Comparison of ENCODE assay signal across 23 mouse cellular contexts in the genomic region with DNA sequence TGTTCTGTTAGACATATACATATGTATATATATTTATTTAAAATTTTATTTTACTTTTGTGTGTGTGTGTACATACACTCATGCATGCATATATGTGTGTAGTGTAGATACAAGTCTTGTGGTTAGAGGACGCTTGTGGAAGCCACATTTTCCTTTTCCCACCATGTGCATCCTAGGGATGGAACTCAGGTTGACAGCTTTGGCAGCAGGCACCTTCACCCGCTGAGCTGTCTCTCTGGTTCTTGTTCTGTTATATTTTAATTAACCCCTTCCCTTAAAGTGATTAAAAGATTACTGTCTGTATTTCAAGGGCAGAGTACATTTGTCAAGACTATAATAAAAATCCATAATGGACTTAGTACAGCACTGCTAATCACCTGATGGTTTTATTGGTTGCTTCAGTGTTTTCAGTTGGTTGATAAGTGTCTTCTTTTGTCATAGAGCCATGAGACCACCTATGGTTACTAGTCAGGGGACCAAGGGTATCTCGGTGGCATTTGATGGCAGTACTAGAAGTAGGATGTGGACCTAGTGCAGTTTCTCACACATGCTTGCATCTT.
"Had no signal": no experiment of that assay in that cellular context is flagged by ENCODE, and none has a peak within 500 bp of the region (broad histone marks: within the 10 kb centered on the region; RNA-seq: fewer than 3 reads in every experiment).

No protein-coding gene starts in this region.

- H3K4me2 ChIP-seq: lung, embryonic 15.5 days; midbrain, embryonic 12.5 days; neural tube, embryonic 13.5 days; neural tube, embryonic 15.5 days; stomach, embryonic 15.5 days had no signal

- H3K9me3 ChIP-seq: lung, embryonic 15.5 days; megakaryocyte, embryonic 14.5 days; midbrain, embryonic 10.5 days; midbrain, embryonic 12.5 days; neural tube, embryonic 13.5 days; neural tube, embryonic 15.5 days; stomach, embryonic 15.5 days had no signal

- H3K4me3 ChIP-seq: lung, embryonic 15.5 days; megakaryocyte, embryonic 14.5 days; midbrain, embryonic 10.5 days; midbrain, embryonic 12.5 days; myocyte; neural tube, embryonic 13.5 days; neural tube, embryonic 15.5 days; stomach, embryonic 15.5 days had no signal

- H3K36me3 ChIP-seq: lung, embryonic 15.5 days; midbrain, embryonic 12.5 days; neural tube, embryonic 13.5 days; neural tube, embryonic 15.5 days; stomach, embryonic 15.5 days had no signal

- H3K9ac ChIP-seq: lung, embryonic 15.5 days; midbrain, embryonic 12.5 days; neural tube, embryonic 13.5 days; neural tube, embryonic 15.5 days; stomach, embryonic 15.5 days had no signal

- H3K27ac ChIP-seq: lung, embryonic 15.5 days; macrophage; midbrain, embryonic 10.5 days; midbrain, embryonic 12.5 days; neural tube, embryonic 13.5 days; neural tube, embryonic 15.5 days; stomach, embryonic 15.5 days; stomach, postnatal 0 days had no signal

- ATAC-seq: lung, postnatal 0 days; midbrain, embryonic 16.5 days had no signal

- DNase-seq: lung, adult 2 months; lung, postnatal 14 days; lung, postnatal 36 days; midbrain, embryonic 14.5 days; retina, postnatal 1 day; right cerebral cortex, adult 18-20 months; right cerebral cortex, postnatal 25 days; right cerebral cortex, postnatal 4 days; thymus, adult 2 months; thymus, postnatal 25 days; thymus, postnatal 4 days had no signal

- H3K27me3 ChIP-seq: lung, embryonic 15.5 days; megakaryocyte, embryonic 14.5 days; midbrain, embryonic 12.5 days; neural tube, embryonic 13.5 days; neural tube, embryonic 15.5 days; stomach, embryonic 15.5 days had no signal

- H3K4me1 ChIP-seq: lung, embryonic 15.5 days; stomach, embryonic 15.5 days had no signal
